In the genomic region with DNA sequence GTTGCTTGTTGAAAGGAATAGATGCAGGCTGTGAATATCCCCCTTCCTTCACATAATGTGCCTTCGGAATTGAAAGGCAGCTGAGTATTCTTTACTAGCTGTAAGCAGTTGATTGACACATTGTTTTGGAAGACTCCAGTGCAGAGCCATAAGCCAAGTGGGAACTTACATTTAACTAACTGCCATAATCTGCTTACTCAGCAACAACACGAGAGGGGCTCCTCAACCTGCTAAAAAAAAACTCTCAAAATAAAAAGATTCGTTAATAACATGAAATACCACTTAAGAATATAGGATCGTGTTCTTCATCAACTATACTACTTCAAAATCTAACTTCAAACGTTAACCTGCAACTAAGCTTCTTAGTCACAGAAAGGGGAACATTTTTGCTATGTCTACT, we compare ENCODE assay signal across 27 mouse cellular contexts. TPM values are rescaled to one million over a fixed set of nuclear protein-coding genes. Genes with fewer than 3 reads are reported as not detected.
DNase-seq lines count a peak whose midpoint lies in the region; ATAC-seq and TF ChIP-seq lines count a peak whose summit lies in the region.
"Had no signal": no experiment of that assay in that cellular context is flagged by ENCODE, and none has a peak within 500 bp of the region (broad histone marks: within the 10 kb centered on the region; RNA-seq: fewer than 3 reads in every experiment).

No protein-coding gene starts in this region.

- H3K9me3 ChIP-seq in hindbrain, embryonic 13.5 days = no peaks in the 10 kb centered on the region
- H3K9me3 ChIP-seq in hindbrain, embryonic 10.5 days = no peaks in the 10 kb centered on the region
- H3K9me3 ChIP-seq in midbrain, embryonic 14.5 days (ENCODE audit: control insufficient read depth, low read length) = no peaks in the 10 kb centered on the region
- no peaks in the 10 kb centered on the region for H3K9me3 ChIP-seq in midbrain, embryonic 11.5 days (ENCODE audit: control insufficient read depth, low read length)
- no peaks in the 10 kb centered on the region for H3K9me3 ChIP-seq in neural tube, embryonic 15.5 days (replicated peaks)
- H3K9me3 ChIP-seq: heart, embryonic 10.5 days; intestine, embryonic 15.5 days; limb, embryonic 13.5 days; liver, embryonic 12.5 days; midbrain, embryonic 12.5 days had no signal

- peak overlapping the region; percentile 25 for H3K4me2 ChIP-seq in hindbrain, embryonic 13.5 days
- peak overlapping the region; percentile 39 for H3K4me2 ChIP-seq in midbrain, embryonic 14.5 days (ENCODE audit: low read length)
- no peak overlapping the region for H3K4me2 ChIP-seq in midbrain, embryonic 11.5 days
- peak overlapping the region; percentile 8 for H3K4me2 ChIP-seq in neural tube, embryonic 15.5 days
- H3K4me2 ChIP-seq: intestine, embryonic 15.5 days; limb, embryonic 13.5 days; liver, embryonic 12.5 days; midbrain, embryonic 12.5 days had no signal

- no peak for DNase-seq in hindbrain, embryonic 10.5 days (ENCODE audit: low spot score)
- no peak for DNase-seq in midbrain, embryonic 14.5 days
- no peak for DNase-seq in midbrain, embryonic 11.5 days (ENCODE audit: low spot score, missing footprints)
- DNase-seq in adrenal gland, adult (ENCODE audit: inconsistent age in 2 of 2, low spot score in 1 of 2) = no peak
- DNase-seq: B cell, adult 2 months; cerebellum, adult 18-20 months; cerebellum, postnatal 14 days; heart, postnatal 4 days; kidney, adult 8-10 months; kidney, postnatal 14 days; layer of hippocampus, postnatal 36 days; lung, adult 18-20 months; lung, postnatal 10 days; right cerebral cortex, postnatal 14 days; spleen, adult 18-20 months had no signal

- H3K27ac ChIP-seq in hindbrain, embryonic 13.5 days = no peak overlapping the region
- no peak overlapping the region for H3K27ac ChIP-seq in hindbrain, embryonic 10.5 days
- H3K27ac ChIP-seq in midbrain, embryonic 14.5 days (replicated peaks; ENCODE audit: low read depth, low read length) = no peak overlapping the region
- H3K27ac ChIP-seq in midbrain, embryonic 11.5 days (ENCODE audit: low read depth, low read length) = no peak overlapping the region
- H3K27ac ChIP-seq in cortical plate, adult 2 months (ENCODE audit: insufficient read depth, low read length) = no peak overlapping the region
- H3K27ac ChIP-seq in neural tube, embryonic 15.5 days (replicated peaks) = no peak overlapping the region
- H3K27ac ChIP-seq: heart, embryonic 10.5 days; intestine, embryonic 15.5 days; limb, embryonic 13.5 days; liver, embryonic 12.5 days; midbrain, embryonic 12.5 days had no signal

- TF ChIP-seq CTCF in cortical plate, adult 2 months (IDR thresholded peaks at IDR 0.05; ENCODE audit: extremely low read depth, insufficient read depth, low read length) = no peak

- no peaks in the 10 kb centered on the region for H3K36me3 ChIP-seq in hindbrain, embryonic 13.5 days
- H3K36me3 ChIP-seq in hindbrain, embryonic 10.5 days = no peaks in the 10 kb centered on the region
- H3K36me3 ChIP-seq in midbrain, embryonic 14.5 days (ENCODE audit: control insufficient read depth, insufficient read depth, low read length) = no peaks in the 10 kb centered on the region
- no peaks in the 10 kb centered on the region for H3K36me3 ChIP-seq in midbrain, embryonic 11.5 days (ENCODE audit: control insufficient read depth, insufficient read depth, low read length)
- H3K36me3 ChIP-seq in neural tube, embryonic 15.5 days = no peaks in the 10 kb centered on the region
- H3K36me3 ChIP-seq: heart, embryonic 10.5 days; intestine, embryonic 15.5 days; limb, embryonic 13.5 days; liver, embryonic 12.5 days; midbrain, embryonic 12.5 days had no signal

- H3K9ac ChIP-seq in hindbrain, embryonic 13.5 days = no peak overlapping the region
- no peak overlapping the region for H3K9ac ChIP-seq in midbrain, embryonic 14.5 days (replicated peaks; ENCODE audit: low read length)
- H3K9ac ChIP-seq in midbrain, embryonic 11.5 days (ENCODE audit: low read length) = no peak overlapping the region
- H3K9ac ChIP-seq in neural tube, embryonic 15.5 days (replicated peaks) = no peak overlapping the region
- H3K9ac ChIP-seq: intestine, embryonic 15.5 days; limb, embryonic 13.5 days; liver, embryonic 12.5 days; midbrain, embryonic 12.5 days had no signal

- H3K4me3 ChIP-seq in hindbrain, embryonic 13.5 days = peak overlapping the region; percentile 21
- no peak overlapping the region for H3K4me3 ChIP-seq in hindbrain, embryonic 10.5 days
- H3K4me3 ChIP-seq in midbrain, embryonic 14.5 days (replicated peaks; ENCODE audit: low read depth, low read length) = 0 out of 2 replicates have a peak overlapping the region, but pooled peaks have one; percentile 13
- no peak overlapping the region for H3K4me3 ChIP-seq in midbrain, embryonic 11.5 days (ENCODE audit: low read depth, low read length)
- peak overlapping the region; percentile 91; the same call in 1 of the 2 replicates for H3K4me3 ChIP-seq in cortical plate, adult 2 months (ENCODE audit: insufficient read depth, low read length)
- peak overlapping the region; percentile 13; the same call in 1 of the 2 replicates for H3K4me3 ChIP-seq in neural tube, embryonic 15.5 days (replicated peaks)
- H3K4me3 ChIP-seq: heart, embryonic 10.5 days; intestine, embryonic 15.5 days; limb, embryonic 13.5 days; liver, embryonic 12.5 days; midbrain, embryonic 12.5 days had no signal

- no peaks in the 10 kb centered on the region for H3K27me3 ChIP-seq in hindbrain, embryonic 13.5 days
- H3K27me3 ChIP-seq in hindbrain, embryonic 10.5 days (ENCODE audit: insufficient read depth, poor library complexity, severe bottlenecking) = no peaks in the 10 kb centered on the region
- H3K27me3 ChIP-seq in midbrain, embryonic 14.5 days (ENCODE audit: control insufficient read depth, insufficient read depth, low read length) = no peaks in the 10 kb centered on the region
- no peaks in the 10 kb centered on the region for H3K27me3 ChIP-seq in midbrain, embryonic 11.5 days (ENCODE audit: control insufficient read depth, insufficient read depth, low read length)
- no peaks in the 10 kb centered on the region for H3K27me3 ChIP-seq in neural tube, embryonic 15.5 days (replicated peaks)
- H3K27me3 ChIP-seq: CH12.LX; intestine, embryonic 15.5 days; limb, embryonic 13.5 days; liver, embryonic 12.5 days; midbrain, embryonic 12.5 days had no signal

- WGBS in hindbrain, embryonic 13.5 days = 72% methylated on average over 5 of the region's 5 CpGs
- 81% methylated on average over 5 of the region's 5 CpGs for WGBS in hindbrain, embryonic 10.5 days
- 55% methylated on average over 5 of the region's 5 CpGs for WGBS in midbrain, embryonic 14.5 days
- WGBS in midbrain, embryonic 11.5 days = 60% methylated on average over 5 of the region's 5 CpGs
- WGBS in neural tube, embryonic 15.5 days = 77% methylated on average over 5 of the region's 5 CpGs

- no peak for ATAC-seq in hindbrain, embryonic 13.5 days (ENCODE audit: low FRiP score)
- no peak for ATAC-seq in midbrain, embryonic 14.5 days (ENCODE audit: low FRiP score, low TSS enrichment)
- ATAC-seq in midbrain, embryonic 11.5 days (ENCODE audit: low FRiP score) = no peak
- ATAC-seq in neural tube, embryonic 15.5 days (ENCODE audit: low FRiP score) = no peak
- ATAC-seq: activated CD4-positive, CD25-positive, alpha-beta regulatory T cell, adult 4 months; intestine, embryonic 15.5 days; liver, embryonic 12.5 days had no signal

- peaks cover 9% of the 10 kb centered on the region; the same call in 1 of the 2 replicates for H3K4me1 ChIP-seq in hindbrain, embryonic 13.5 days (replicated peaks)
- 0 out of 2 replicates have a peak, but pooled peaks cover 9% of the 10 kb centered on the region for H3K4me1 ChIP-seq in hindbrain, embryonic 10.5 days (replicated peaks)
- 0 out of 2 replicates have a peak, but pooled peaks cover 4% of the 10 kb centered on the region for H3K4me1 ChIP-seq in midbrain, embryonic 14.5 days (ENCODE audit: control insufficient read depth, insufficient read depth, low read length)
- H3K4me1 ChIP-seq in midbrain, embryonic 11.5 days (ENCODE audit: control insufficient read depth, insufficient read depth, low read length) = no peaks in the 10 kb centered on the region; the same call in 1 of the 2 replicates
- H3K4me1 ChIP-seq in cortical plate, adult 2 months (ENCODE audit: control insufficient read depth, insufficient read depth, low read length) = no peaks in the 10 kb centered on the region
- H3K4me1 ChIP-seq in neural tube, embryonic 15.5 days = 0 out of 2 replicates have a peak, but pooled peaks cover 2% of the 10 kb centered on the region
- H3K4me1 ChIP-seq: heart, embryonic 10.5 days; intestine, embryonic 15.5 days; limb, embryonic 13.5 days; liver, embryonic 12.5 days; midbrain, embryonic 12.5 days had no signal

- no peak for TF ChIP-seq POLR2A in cortical plate, adult 2 months (IDR thresholded peaks at IDR 0.05; ENCODE audit: extremely low read depth, insufficient read depth, low read length)

RNA-seq across cellular contexts. Expression of gene Cdh12, which starts 1.5 kb away (rescaled TPM):
- 4.6 and 4.9 TPM in 2 replicates for polyA plus RNA-seq in hindbrain, embryonic 13.5 days (2015; fragmentation: Nextera tagmentation; extraction: Ambion mirVana)
- 0.37 and 0.78 TPM in 2 replicates for polyA plus RNA-seq in hindbrain, embryonic 10.5 days (2016; fragmentation: Nextera tagmentation; extraction: Ambion mirVana)
- polyA plus RNA-seq in midbrain, embryonic 14.5 days (2014; fragmentation: Nextera tagmentation; extraction: Ambion mirVana) = 6.8 and 9.5 TPM in 2 replicates
- 0.61 and 1.3 TPM in 2 replicates for polyA plus RNA-seq in midbrain, embryonic 11.5 days (2014; fragmentation: Nextera tagmentation; extraction: Ambion mirVana)
- 7.2 and 8.8 TPM in 2 replicates for polyA plus RNA-seq in cortical plate, adult 2 months (2012; rRNA removed)
- polyA plus RNA-seq in neural tube, embryonic 15.5 days (2015; fragmentation: Nextera tagmentation; extraction: Ambion mirVana) = 8.4 and 10.5 TPM in 2 replicates
- polyA plus RNA-seq: gonadal fat pad, adult 2 months; liver, embryonic 12.5 days; thymus, postnatal 0 days had no signal

Comparison
In these comparisons a context has a peak if more than half of its experiments do, and no peak if none do; other contexts are left out.
1. H3K4me3 ChIP-seq: peak in hindbrain, embryonic 13.5 days (single experiment), midbrain, embryonic 14.5 days (single experiment), cortical plate, adult 2 months (single experiment) and neural tube, embryonic 15.5 days (single experiment); none in hindbrain, embryonic 10.5 days (single experiment) and midbrain, embryonic 11.5 days (single experiment).